Mouse (Mus musculus) kidney, adult 2 months (tissue): ENCODE measurements around the gene Psmb7.

Experiments used
- CTCF ChIP-seq: fragments of 200-500 bp; conservative IDR thresholded peaks from 2 replicates; pipeline ENCODE4 v1.5.1; 2011; ENCODE audit warnings: low read depth, mild to moderate bottlenecking, control low read depth, low read length, moderate library complexity, mixed read lengths; ENCODE audit not compliant: insufficient read depth, insufficient read length
- POLR2A ChIP-seq: fragments of 200-500 bp; IDR thresholded peaks from one replicate; pipeline ENCODE4 v1.6.1; 2011; ENCODE audit warnings: low read depth, low read length, control low read depth

DNA sequence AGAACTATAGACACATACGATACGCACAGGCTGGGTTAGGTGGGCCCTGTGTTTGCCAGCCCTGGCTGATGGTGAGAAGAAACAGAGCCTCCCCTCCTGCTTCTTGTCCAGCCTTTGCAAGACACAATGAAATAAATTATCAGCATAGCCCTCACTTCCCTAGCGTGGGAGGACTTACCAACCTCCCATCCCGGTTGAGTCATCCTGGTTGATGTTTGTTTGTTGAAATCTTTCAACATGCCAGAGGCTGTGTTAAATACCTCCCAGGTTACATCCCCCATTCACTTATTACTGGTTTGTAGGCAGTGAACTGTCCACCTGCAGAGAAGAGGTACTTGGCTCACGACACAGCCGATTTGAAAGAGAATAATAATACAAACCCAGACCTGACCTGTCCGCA, 3.8 kb upstream of the Psmb7 start:
- TF ChIP-seq POLR2A (no peak), CTCF (no peak)
